Mouse (Mus musculus): ENCODE measurements around the gene Gm14214. TPM values are rescaled to one million over a fixed set of nuclear protein-coding genes. Genes with fewer than 3 reads are reported as not detected.

Gene Gm14214
- polyA plus RNA-seq, 1 experiment, result not detected

GRCm38 (mm10) chr2:154758454-154758853 is 11.4 kb downstream of the Gm14214 start:
- H3K9me3 ChIP-seq (ENCODE audit: control insufficient read depth, low read length), result no peaks in the 10 kb centered on the region
- H3K36me3 ChIP-seq (ENCODE audit: control insufficient read depth), result no peaks in the 10 kb centered on the region
- TF ChIP-seq GATA1 (IDR thresholded peaks at IDR 0.05; ENCODE audit: low read length) (no peak), TAL1 (IDR thresholded peaks at IDR 0.05; ENCODE audit: low read length) (no peak)
- peaks cover 20% of the 10 kb centered on the region for H3K4me1 ChIP-seq (ENCODE audit: control insufficient read depth)
- no peak overlapping the region for H3K4me3 ChIP-seq (replicated peaks)
- no peaks in the 10 kb centered on the region for H3K27me3 ChIP-seq (ENCODE audit: control insufficient read depth)

GRCm38 (mm10) chr2:154757691-154758090 is 12.1 kb downstream of the Gm14214 start:
- Histone ChIP-seq H3K27me3 (ENCODE audit: control insufficient read depth) (no peaks in the 10 kb centered on the region), H3K4me3 (replicated peaks) (no peak overlapping the region), H3K36me3 (ENCODE audit: control insufficient read depth) (no peaks in the 10 kb centered on the region), H3K4me1 (ENCODE audit: control insufficient read depth) (peaks cover 12% of the 10 kb centered on the region), H3K9me3 (ENCODE audit: control insufficient read depth, low read length) (no peaks in the 10 kb centered on the region)
- no peak for TF ChIP-seq GATA1 (IDR thresholded peaks at IDR 0.05; ENCODE audit: low read length)
- no peak for TF ChIP-seq TAL1 (IDR thresholded peaks at IDR 0.05; ENCODE audit: low read length)

GRCm38 (mm10) chr2:154755791-154756190 is 14.0 kb downstream of the Gm14214 start:
- Histone ChIP-seq H3K4me1 (ENCODE audit: control insufficient read depth) (peaks cover 2% of the 10 kb centered on the region; the same call in 1 of the 2 replicates), H3K27me3 (ENCODE audit: control insufficient read depth) (no peaks in the 10 kb centered on the region), H3K36me3 (ENCODE audit: control insufficient read depth) (no peaks in the 10 kb centered on the region), H3K4me3 (replicated peaks) (no peak overlapping the region), H3K9me3 (ENCODE audit: control insufficient read depth, low read length) (no peaks in the 10 kb centered on the region)
- TF ChIP-seq GATA1 (IDR thresholded peaks at IDR 0.05; ENCODE audit: low read length) (no peak), TAL1 (IDR thresholded peaks at IDR 0.05; ENCODE audit: low read length) (no peak)

- Histone ChIP-seq H3K36me3 (ENCODE audit: control insufficient read depth) (no peaks in the 10 kb centered on the region), H3K27me3 (ENCODE audit: control insufficient read depth) (no peaks in the 10 kb centered on the region), H3K4me3 (replicated peaks) (no peak overlapping the region), H3K9me3 (ENCODE audit: control insufficient read depth, low read length) (no peaks in the 10 kb centered on the region), H3K4me1 (ENCODE audit: control insufficient read depth) (peaks cover 2% of the 10 kb centered on the region; the same call in 1 of the 2 replicates)
- TF ChIP-seq GATA1 (IDR thresholded peaks at IDR 0.05; ENCODE audit: low read length) (no peak), TAL1 (IDR thresholded peaks at IDR 0.05; ENCODE audit: low read length) (no peak)
Observed at GRCm38 (mm10) chr2:154754068-154754560, 15.7 kb downstream of the Gm14214 start.

GRCm38 (mm10) chr2:154751924-154752323 is 17.9 kb downstream of the Gm14214 start:
- TF ChIP-seq TAL1 (IDR thresholded peaks at IDR 0.05; ENCODE audit: low read length) (no peak), GATA1 (IDR thresholded peaks at IDR 0.05; ENCODE audit: low read length) (no peak)
- peaks cover 7% of the 10 kb centered on the region for H3K9me3 ChIP-seq (ENCODE audit: control insufficient read depth, low read length)
- H3K4me1 ChIP-seq (ENCODE audit: control insufficient read depth), result peaks cover 2% of the 10 kb centered on the region; the same call in 1 of the 2 replicates

GRCm38 (mm10) chr2:154749046-154750036 is 20.5 kb downstream of the Gm14214 start:
- TF ChIP-seq TAL1 (IDR thresholded peaks at IDR 0.05; ENCODE audit: low read length) (no peak), GATA1 (IDR thresholded peaks at IDR 0.05; ENCODE audit: low read length) (no peak)
- no peaks in the 10 kb centered on the region for H3K27me3 ChIP-seq (ENCODE audit: control insufficient read depth)
- H3K4me3 ChIP-seq (replicated peaks), result no peak overlapping the region
- peaks cover 7% of the 10 kb centered on the region for H3K9me3 ChIP-seq (ENCODE audit: control insufficient read depth, low read length)
- H3K36me3 ChIP-seq (ENCODE audit: control insufficient read depth), result no peaks in the 10 kb centered on the region
- no peaks in the 10 kb centered on the region; the same call in 1 of the 2 replicates for H3K4me1 ChIP-seq (ENCODE audit: control insufficient read depth)

More at GRCm38 (mm10) chr2:154751924-154752323, 17.9 kb downstream of the Gm14214 start:
- no peaks in the 10 kb centered on the region for H3K27me3 ChIP-seq (ENCODE audit: control insufficient read depth)
- no peak overlapping the region for H3K4me3 ChIP-seq (replicated peaks)
- H3K36me3 ChIP-seq (ENCODE audit: control insufficient read depth), result no peaks in the 10 kb centered on the region

- Histone ChIP-seq H3K36me3 (ENCODE audit: control insufficient read depth) (no peaks in the 10 kb centered on the region), H3K27me3 (ENCODE audit: control insufficient read depth) (no peaks in the 10 kb centered on the region), H3K4me3 (replicated peaks) (no peak overlapping the region), H3K9me3 (ENCODE audit: control insufficient read depth, low read length) (peaks cover 7% of the 10 kb centered on the region), H3K4me1 (ENCODE audit: control insufficient read depth) (no peaks in the 10 kb centered on the region; the same call in 1 of the 2 replicates)
- TF ChIP-seq TAL1 (IDR thresholded peaks at IDR 0.05; ENCODE audit: low read length) (no peak), GATA1 (IDR thresholded peaks at IDR 0.05; ENCODE audit: low read length) (no peak)
Observed at GRCm38 (mm10) chr2:154748383-154748782, 21.4 kb downstream of the Gm14214 start.

- H3K36me3 ChIP-seq (ENCODE audit: control insufficient read depth), result no peaks in the 10 kb centered on the region
- H3K4me1 ChIP-seq (ENCODE audit: control insufficient read depth), result no peaks in the 10 kb centered on the region
- H3K27me3 ChIP-seq (ENCODE audit: control insufficient read depth), result no peaks in the 10 kb centered on the region
- TF ChIP-seq GATA1 (IDR thresholded peaks at IDR 0.05; ENCODE audit: low read length) (no peak), TAL1 (IDR thresholded peaks at IDR 0.05; ENCODE audit: low read length) (no peak)
- H3K4me3 ChIP-seq (replicated peaks), result no peak overlapping the region
- peaks cover 7% of the 10 kb centered on the region for H3K9me3 ChIP-seq (ENCODE audit: control insufficient read depth, low read length)
Observed at GRCm38 (mm10) chr2:154743915-154744314, 25.9 kb downstream of the Gm14214 start.

Data from erythroblast, embryonic 14.5 days (primary cell).